In the genomic region with DNA sequence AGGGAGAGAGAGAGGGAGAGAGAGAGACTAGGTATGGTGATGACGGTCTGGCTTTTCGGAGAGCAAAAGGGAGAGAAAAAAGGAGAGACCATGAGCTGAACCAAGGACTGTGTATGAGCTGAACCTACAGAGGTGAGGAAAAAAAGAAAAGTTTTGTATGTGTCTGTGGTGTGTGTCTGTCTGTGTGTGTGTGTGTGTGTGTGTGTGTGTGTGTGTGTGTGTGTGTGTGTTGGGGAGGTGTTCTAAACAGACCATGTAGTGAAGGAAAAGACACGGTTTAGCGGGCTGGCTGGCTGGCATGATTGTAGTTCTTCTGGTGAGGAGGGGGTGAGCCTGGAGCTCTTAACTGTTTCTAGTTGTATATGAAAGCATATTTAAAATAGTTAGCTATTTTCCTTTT, we compare ENCODE assay signal across 8 mouse cellular contexts.
DNase-seq lines count a peak whose midpoint lies in the region; ATAC-seq lines count a peak whose summit lies in the region.
"Had no signal": no experiment of that assay in that cellular context is flagged by ENCODE, and none has a peak within 500 bp of the region (broad histone marks: within the 10 kb centered on the region; RNA-seq: fewer than 3 reads in every experiment).

No protein-coding gene starts in this region.

- peak; percentile 31; the same call in 1 of the 2 replicates for ATAC-seq in heart, embryonic 16.5 days (replicated peaks; ENCODE audit: extremely low read depth, insufficient read depth, low FRiP score)
- ATAC-seq in liver, embryonic 13.5 days (ENCODE audit: low read depth), result no peak
- ATAC-seq in megakaryocyte progenitor cell, adult 5-6 weeks (replicated peaks; ENCODE audit: poor library complexity), result no peak
- no peak for ATAC-seq in CD4-positive, CD25-positive, alpha-beta regulatory T cell, adult 4 months

- 1% methylated on average over 4 of the region's 4 CpGs for WGBS in heart, embryonic 16.5 days
- 26% methylated on average over 4 of the region's 4 CpGs for WGBS in liver, embryonic 13.5 days (ENCODE audit: insufficient replicate concordance)

- H3K4me2 ChIP-seq in heart, embryonic 16.5 days (ENCODE audit: low read depth, low read length), result peak overlapping the region; percentile 67
- H3K4me2 ChIP-seq in liver, embryonic 13.5 days, result no peak overlapping the region

- peak overlapping the region; percentile 87 for H3K27ac ChIP-seq in heart, embryonic 16.5 days (ENCODE audit: low read length)
- no peak overlapping the region for H3K27ac ChIP-seq in liver, embryonic 13.5 days
- H3K27ac ChIP-seq: liver, embryonic 14.5 days had no signal

- H3K9me3 ChIP-seq in heart, embryonic 16.5 days (replicated peaks; ENCODE audit: control insufficient read depth, low read length), result no peaks in the 10 kb centered on the region
- no peaks in the 10 kb centered on the region for H3K9me3 ChIP-seq in liver, embryonic 13.5 days (replicated peaks)

- no peaks in the 10 kb centered on the region for H3K36me3 ChIP-seq in heart, embryonic 16.5 days (ENCODE audit: control insufficient read depth, insufficient read depth)
- no peaks in the 10 kb centered on the region for H3K36me3 ChIP-seq in liver, embryonic 13.5 days

- no peaks in the 10 kb centered on the region for H3K27me3 ChIP-seq in heart, embryonic 16.5 days (ENCODE audit: control insufficient read depth, insufficient read depth, low read length)
- H3K27me3 ChIP-seq in liver, embryonic 13.5 days, result peaks cover 19% of the 10 kb centered on the region

- DNase-seq in right cerebral cortex, postnatal 14 days, result peak; percentile 28
- DNase-seq in right cerebral cortex, adult 18-20 months, result no peak
- no peak for DNase-seq in liver, embryonic 13.5 days
- DNase-seq in left cerebral cortex, adult 11 months (ENCODE audit: low spot score), result no peak

- peaks cover 2% of the 10 kb centered on the region for H3K4me1 ChIP-seq in heart, embryonic 16.5 days (ENCODE audit: control insufficient read depth, insufficient read depth, low read length)
- H3K4me1 ChIP-seq in liver, embryonic 13.5 days (replicated peaks), result no peaks in the 10 kb centered on the region

- H3K4me3 ChIP-seq in heart, embryonic 16.5 days (ENCODE audit: low read length), result peak overlapping the region; percentile 79
- H3K4me3 ChIP-seq in liver, embryonic 13.5 days (replicated peaks), result 0 out of 2 replicates have a peak overlapping the region, but pooled peaks have one; percentile 21

- H3K9ac ChIP-seq in heart, embryonic 16.5 days (ENCODE audit: low read length), result peak overlapping the region; percentile 86
- H3K9ac ChIP-seq in liver, embryonic 13.5 days, result no peak overlapping the region; the same call in 1 of the 2 replicates
- H3K9ac ChIP-seq: liver, embryonic 14.5 days had no signal
